ENCODE assay signal across 13 mouse cellular contexts in genomic region chr9:117156330-117156905, GRCm38 (mm10).
DNase-seq lines count a peak whose midpoint lies in the region; ATAC-seq and TF ChIP-seq lines count a peak whose summit lies in the region.
"Had no signal": no experiment of that assay in that cellular context is flagged by ENCODE, and none has a peak within 500 bp of the region (broad histone marks: within the 10 kb centered on the region; RNA-seq: fewer than 3 reads in every experiment).

No protein-coding gene starts in this region.

- WGBS in lung, embryonic 14.5 days, result 49% methylated on average over 9 of the region's 9 CpGs
- 60% methylated on average over 9 of the region's 9 CpGs for WGBS in embryonic facial prominence, embryonic 14.5 days

- TF ChIP-seq CTCF in lung, embryonic 14.5 days (IDR thresholded peaks at IDR 0.05; ENCODE audit: low read depth), result no peak

- H3K9me3 ChIP-seq in lung, embryonic 14.5 days (ENCODE audit: low read depth, low read length), result no peaks in the 10 kb centered on the region
- H3K9me3 ChIP-seq in embryonic facial prominence, embryonic 14.5 days (ENCODE audit: control insufficient read depth, low read length), result no peaks in the 10 kb centered on the region
- H3K9me3 ChIP-seq: forebrain, embryonic 10.5 days; liver, embryonic 15.5 days had no signal

- peak overlapping the region; percentile 56; the same call in 1 of the 2 replicates for H3K27ac ChIP-seq in lung, embryonic 14.5 days (ENCODE audit: low read depth)
- 0 out of 2 replicates have a peak overlapping the region, but pooled peaks have one; percentile 9 for H3K27ac ChIP-seq in embryonic facial prominence, embryonic 14.5 days (replicated peaks; ENCODE audit: low read depth, low read length)
- H3K27ac ChIP-seq: forebrain, embryonic 10.5 days; liver, embryonic 15.5 days had no signal

- H3K36me3 ChIP-seq in lung, embryonic 14.5 days (ENCODE audit: insufficient read depth), result peaks cover 11% of the 10 kb centered on the region
- H3K36me3 ChIP-seq in embryonic facial prominence, embryonic 14.5 days (ENCODE audit: control insufficient read depth, insufficient read depth, low read length), result no peaks in the 10 kb centered on the region
- H3K36me3 ChIP-seq: forebrain, embryonic 10.5 days; liver, embryonic 15.5 days had no signal

- ATAC-seq in lung, embryonic 14.5 days (ENCODE audit: insufficient read depth), result peak; percentile 55
- ATAC-seq in embryonic facial prominence, embryonic 14.5 days (ENCODE audit: low read depth), result peak; percentile 50; the same call in 1 of the 2 replicates

- no peak overlapping the region for H3K4me3 ChIP-seq in lung, embryonic 14.5 days (ENCODE audit: low read depth, low read length)
- H3K4me3 ChIP-seq in embryonic facial prominence, embryonic 14.5 days (ENCODE audit: low read depth, low read length), result no peak overlapping the region
- H3K4me3 ChIP-seq: forebrain, embryonic 10.5 days; liver, embryonic 15.5 days had no signal

- no peak overlapping the region for H3K9ac ChIP-seq in lung, embryonic 14.5 days
- H3K9ac ChIP-seq in embryonic facial prominence, embryonic 14.5 days (ENCODE audit: low read depth, low read length), result no peak overlapping the region
- H3K9ac ChIP-seq: liver, embryonic 15.5 days had no signal

- H3K4me2 ChIP-seq in lung, embryonic 14.5 days, result no peak overlapping the region
- no peak overlapping the region for H3K4me2 ChIP-seq in embryonic facial prominence, embryonic 14.5 days (ENCODE audit: low read depth, low read length)
- H3K4me2 ChIP-seq: liver, embryonic 15.5 days had no signal

- peaks cover 7% of the 10 kb centered on the region; the same call in 1 of the 2 replicates for H3K4me1 ChIP-seq in lung, embryonic 14.5 days (ENCODE audit: insufficient read depth)
- H3K4me1 ChIP-seq in embryonic facial prominence, embryonic 14.5 days (ENCODE audit: control insufficient read depth, insufficient read depth, low read length), result peaks cover 12% of the 10 kb centered on the region
- H3K4me1 ChIP-seq: liver, embryonic 15.5 days had no signal

- H3K27me3 ChIP-seq in lung, embryonic 14.5 days (ENCODE audit: insufficient read depth, low read length), result no peaks in the 10 kb centered on the region
- H3K27me3 ChIP-seq in embryonic facial prominence, embryonic 14.5 days (replicated peaks; ENCODE audit: control insufficient read depth, insufficient read depth, low read length), result no peaks in the 10 kb centered on the region
- H3K27me3 ChIP-seq: liver, embryonic 15.5 days had no signal

- DNase-seq in embryo, embryonic 10 days (ENCODE audit: low spot score), result peak; percentile 57
- DNase-seq in embryo, embryonic 9.5 days (ENCODE audit: extremely low spot score), result no peak
- DNase-seq in lung, embryonic 14.5 days, result peak; percentile 51
- DNase-seq in lung, postnatal 14 days, result no peak
- DNase-seq in embryonic facial prominence, embryonic 14.5 days (ENCODE audit: low spot score), result peak; percentile 68
- DNase-seq in retina, embryonic 14.5 days (ENCODE audit: low spot score), result peak; percentile 32
- no peak for DNase-seq in adrenal gland, postnatal 4 days (ENCODE audit: low spot score in 2 of 2)
- DNase-seq in layer of hippocampus, adult 9-11 months, result no peak
- DNase-seq: adrenal gland, postnatal 25 days; cerebellum, adult 9-10 months; kidney, adult 2 months had no signal

Comparison
In these comparisons a context has a peak if more than half of its experiments do, and no peak if none do; other contexts are left out.
1. DNase-seq: peak in embryo, embryonic 10 days (single experiment), lung, embryonic 14.5 days (single experiment), embryonic facial prominence, embryonic 14.5 days (single experiment) and retina, embryonic 14.5 days (single experiment); none in embryo, embryonic 9.5 days (single experiment), lung, postnatal 14 days (single experiment), adrenal gland, postnatal 4 days (0 of 2) and layer of hippocampus, adult 9-11 months (single experiment).